Mouse (Mus musculus): ENCODE data around the gene Nat8f4. TPM values are rescaled to one million over a fixed set of nuclear protein-coding genes. Genes with fewer than 3 reads are reported as not detected.

Gene Nat8f4
- 0.75 and 1.6 TPM in 2 replicates for polyA plus RNA-seq (2012; rRNA removed; ENCODE audit: low replicate concordance)

DNA sequence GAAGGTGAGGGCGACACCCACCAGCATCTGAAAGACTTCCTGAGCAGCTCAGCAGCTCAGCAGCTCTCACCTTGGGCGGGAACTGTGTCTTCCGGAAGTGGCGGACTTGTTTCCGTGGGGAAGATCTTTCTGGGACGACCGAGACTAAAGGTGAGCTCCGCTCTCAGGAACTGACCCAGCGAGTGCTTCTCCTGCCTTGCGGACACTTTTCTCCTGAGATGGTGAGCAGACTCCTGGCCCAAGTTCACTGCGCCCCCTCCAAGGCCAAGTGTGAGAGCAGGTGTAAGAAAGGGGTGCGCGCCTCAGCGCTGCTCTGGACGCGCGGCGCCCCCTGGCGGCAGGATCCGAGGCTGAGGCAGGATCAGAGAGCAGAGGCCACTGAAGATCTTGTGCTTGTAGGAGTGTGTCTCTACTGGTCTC is at the start of gene Nat8f4:
Gene Nat8f4 (minus strand): TSS at position 243 of the 420 bp plus-strand sequence.

DNA sequence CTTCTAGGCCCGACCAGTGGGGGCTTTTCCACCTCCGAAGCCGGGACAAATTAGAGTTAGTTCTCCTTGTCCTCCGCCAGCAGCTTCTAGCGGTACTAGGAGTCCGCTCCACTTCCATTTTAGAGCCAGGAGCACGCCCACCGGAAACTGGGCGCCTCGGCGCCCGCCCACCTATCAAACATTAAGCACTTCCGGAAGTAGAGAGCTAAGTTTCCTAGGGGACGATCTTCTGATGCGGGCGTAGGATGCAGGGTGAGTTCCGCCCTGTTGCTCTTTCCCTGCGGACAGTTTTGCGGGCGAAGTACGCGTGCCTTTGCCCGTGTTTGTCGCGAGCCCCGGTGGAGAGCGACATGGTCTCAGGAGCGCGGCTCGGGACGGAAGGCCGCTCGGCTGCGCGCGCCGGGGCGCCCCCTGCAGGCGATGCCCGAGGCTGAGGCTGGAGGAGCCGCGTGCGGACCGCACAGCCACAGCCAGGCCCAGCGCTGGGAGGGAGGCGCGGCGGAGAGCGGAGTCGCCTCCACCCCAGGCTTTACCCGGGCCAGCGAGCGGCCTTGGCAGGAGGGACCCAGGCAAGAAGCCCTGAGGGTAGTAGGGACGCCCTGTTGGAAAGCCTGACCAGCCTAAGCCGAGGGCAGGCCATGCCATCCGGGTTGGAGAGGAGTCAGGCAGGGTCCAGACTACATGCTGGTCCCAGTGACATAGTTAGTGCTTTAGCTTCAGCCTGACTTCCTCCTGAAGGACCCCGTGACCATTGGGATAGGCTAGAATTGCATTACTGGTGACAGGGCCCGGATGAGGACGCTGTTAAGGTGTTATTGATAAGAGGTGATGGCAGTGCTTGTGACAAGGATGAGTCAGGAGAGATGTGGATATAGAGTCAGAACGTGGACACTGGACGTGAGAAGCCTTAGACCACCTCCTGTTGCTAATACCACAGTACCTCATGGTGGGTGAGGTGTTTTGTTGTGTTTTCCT is 11.1 kb upstream of the Nat8f4 start, which contains the start of gene Nat8f1:
Gene Nat8f1 (minus strand): TSS at position 149 of the 975 bp plus-strand sequence.

DNA sequence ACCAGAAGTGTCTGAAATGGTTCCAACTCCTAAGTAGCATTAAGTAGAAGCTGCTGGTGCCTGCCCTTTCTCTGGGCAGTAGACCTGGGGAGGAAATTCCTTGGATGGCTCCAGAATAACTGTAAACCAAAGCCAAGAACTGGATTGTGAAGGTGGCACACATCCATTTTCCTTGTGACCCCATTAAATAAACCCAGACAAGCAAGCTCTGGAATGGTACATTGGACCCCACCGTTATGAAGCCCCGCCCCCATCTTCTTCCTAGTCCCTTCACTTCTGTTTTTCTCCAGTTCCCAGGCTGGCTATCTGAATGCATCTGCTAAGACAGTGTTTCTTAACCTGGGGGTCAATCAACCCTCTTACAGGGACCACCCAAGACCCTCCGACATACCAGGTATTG is 6.9 kb upstream of the Nat8f4 start, which contains the start of gene Tprkb:
Gene Tprkb (plus strand): TSS at position 279 of the 400 bp plus-strand sequence.

DNA sequence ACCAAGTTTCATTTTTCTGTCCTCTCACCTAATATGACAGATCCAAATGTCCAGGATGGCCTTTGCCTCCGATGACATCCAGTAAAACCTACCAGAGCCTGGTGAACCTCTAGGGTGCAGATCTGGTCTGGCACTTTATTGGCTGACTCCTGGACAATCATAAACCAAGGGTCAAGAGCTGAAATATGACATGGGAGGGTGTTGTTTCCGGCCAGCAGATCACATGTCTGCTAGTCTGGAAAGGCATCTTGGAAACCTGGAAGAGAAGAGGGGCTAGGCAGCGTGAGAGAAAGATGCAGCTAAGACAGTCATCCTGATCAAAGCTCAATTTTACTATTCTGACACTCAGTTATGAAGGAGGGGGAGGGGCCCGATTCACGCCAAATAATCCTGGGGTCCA is 35.7 kb downstream of the Nat8f4 start, which contains the start of gene Nat8f2:
Gene Nat8f2 (minus strand): TSS at position 153 of the 400 bp plus-strand sequence.

Other genes starting within 250 kb of the Nat8f4 start
- 0.54 and 0.89 TPM in 2 replicates for gene Nat8f7, start 191.7 kb downstream of the Nat8f4 start, polyA plus RNA-seq (2012; rRNA removed; ENCODE audit: low replicate concordance)
- gene Nat8f3, start 139.1 kb downstream of the Nat8f4 start, polyA plus RNA-seq (2012; rRNA removed; ENCODE audit: low replicate concordance) = 0.92 and 2.0 TPM in 2 replicates
- gene Nat8f6, start 83.9 kb downstream of the Nat8f4 start, polyA plus RNA-seq (2012; rRNA removed; ENCODE audit: low replicate concordance) = 0.87 and 0.99 TPM in 2 replicates
- not detected in 2 replicates for gene Nat8f5, start 83.9 kb downstream of the Nat8f4 start, polyA plus RNA-seq (2012; rRNA removed; ENCODE audit: low replicate concordance)
- gene Nat8, start 72.8 kb downstream of the Nat8f4 start, polyA plus RNA-seq (2012; rRNA removed; ENCODE audit: low replicate concordance) = 0.18 TPM in 1 of 2 replicates, not detected in the other
- 0.15 TPM in 1 of 2 replicates, not detected in the other for gene Nat8f2, start 35.7 kb downstream of the Nat8f4 start, polyA plus RNA-seq (2012; rRNA removed; ENCODE audit: low replicate concordance)
- gene Tprkb, start 7.0 kb upstream of the Nat8f4 start, polyA plus RNA-seq (2012; rRNA removed; ENCODE audit: low replicate concordance) = 16.0 and 20.3 TPM in 2 replicates
- gene Nat8f1, start 10.8 kb upstream of the Nat8f4 start, polyA plus RNA-seq (2012; rRNA removed; ENCODE audit: low replicate concordance) = 10.6 and 12.9 TPM in 2 replicates
- gene Dusp11, start 56.8 kb upstream of the Nat8f4 start, polyA plus RNA-seq (2012; rRNA removed; ENCODE audit: low replicate concordance) = 34.6 and 50.5 TPM in 2 replicates
- not detected in 2 replicates for gene Figla, start 111.3 kb upstream of the Nat8f4 start, polyA plus RNA-seq (2012; rRNA removed; ENCODE audit: low replicate concordance)
- 0.10 and 0.93 TPM in 2 replicates for gene Add2, start 123.8 kb upstream of the Nat8f4 start, polyA plus RNA-seq (2012; rRNA removed; ENCODE audit: low replicate concordance)

All from subcutaneous adipose tissue, adult 2 months (tissue).